Mouse (Mus musculus): ENCODE data around the gene Dlx1.

Gene Dlx1

GRCm38 (mm10) chr2:71528014-71528713 lies at the start of gene Dlx1:
Dlx1 (plus strand) TSS chr2:71528113.
- DNase-seq (ENCODE audit: low spot score), result no peak

GRCm38 (mm10) chr2:71479917-71480316 lies 48.0 kb upstream of the Dlx1 start:
- DNase-seq (ENCODE audit: low spot score), result no peak

GRCm38 (mm10) chr2:71481825-71482224 lies 46.1 kb upstream of the Dlx1 start:
- no peak for DNase-seq (ENCODE audit: low spot score)

GRCm38 (mm10) chr2:71483046-71483716 lies 44.7 kb upstream of the Dlx1 start:
- DNase-seq (ENCODE audit: low spot score), result no peak

- DNase-seq (ENCODE audit: low spot score), result no peak
Observed at GRCm38 (mm10) chr2:71483717-71484066, 44.2 kb upstream of the Dlx1 start.

- no peak for DNase-seq (ENCODE audit: low spot score)
Observed at GRCm38 (mm10) chr2:71491295-71491694, 36.6 kb upstream of the Dlx1 start.

GRCm38 (mm10) chr2:71493161-71493683 lies 34.7 kb upstream of the Dlx1 start:
- no peak for DNase-seq (ENCODE audit: low spot score)

GRCm38 (mm10) chr2:71494503-71494902 lies 33.4 kb upstream of the Dlx1 start:
- no peak for DNase-seq (ENCODE audit: low spot score)

GRCm38 (mm10) chr2:71494971-71495370 lies 32.9 kb upstream of the Dlx1 start:
- DNase-seq (ENCODE audit: low spot score), result no peak

GRCm38 (mm10) chr2:71497175-71497574 lies 30.7 kb upstream of the Dlx1 start:
- no peak for DNase-seq (ENCODE audit: low spot score)

GRCm38 (mm10) chr2:71499276-71500230 lies 28.4 kb upstream of the Dlx1 start:
- no peak for DNase-seq (ENCODE audit: low spot score)

- no peak for DNase-seq (ENCODE audit: low spot score)
Observed at GRCm38 (mm10) chr2:71504852-71505251, 23.1 kb upstream of the Dlx1 start.

GRCm38 (mm10) chr2:71511209-71511608 lies 16.7 kb upstream of the Dlx1 start:
- DNase-seq (ENCODE audit: low spot score), result no peak

GRCm38 (mm10) chr2:71512326-71512725 lies 15.6 kb upstream of the Dlx1 start:
- DNase-seq (ENCODE audit: low spot score), result no peak

- DNase-seq (ENCODE audit: low spot score), result no peak
Observed at GRCm38 (mm10) chr2:71516995-71517394, 10.9 kb upstream of the Dlx1 start.

GRCm38 (mm10) chr2:71517466-71518099 lies 10.3 kb upstream of the Dlx1 start:
- DNase-seq (ENCODE audit: low spot score), result no peak

- no peak for DNase-seq (ENCODE audit: low spot score)
Observed at GRCm38 (mm10) chr2:71522871-71523270, 5.0 kb upstream of the Dlx1 start.

- DNase-seq (ENCODE audit: low spot score), result no peak
Observed at GRCm38 (mm10) chr2:71523431-71523830, 4.5 kb upstream of the Dlx1 start.

GRCm38 (mm10) chr2:71524763-71525162 lies 3.1 kb upstream of the Dlx1 start:
- no peak for DNase-seq (ENCODE audit: low spot score)

- no peak for DNase-seq (ENCODE audit: low spot score)
Observed at GRCm38 (mm10) chr2:71526595-71527322, 1.2 kb upstream of the Dlx1 start.

- no peak for DNase-seq (ENCODE audit: low spot score)
Observed at GRCm38 (mm10) chr2:71527323-71528013, 445 bp upstream of the Dlx1 start.
